Mouse (Mus musculus): ENCODE results near the gene Sap30bp.

DNA sequence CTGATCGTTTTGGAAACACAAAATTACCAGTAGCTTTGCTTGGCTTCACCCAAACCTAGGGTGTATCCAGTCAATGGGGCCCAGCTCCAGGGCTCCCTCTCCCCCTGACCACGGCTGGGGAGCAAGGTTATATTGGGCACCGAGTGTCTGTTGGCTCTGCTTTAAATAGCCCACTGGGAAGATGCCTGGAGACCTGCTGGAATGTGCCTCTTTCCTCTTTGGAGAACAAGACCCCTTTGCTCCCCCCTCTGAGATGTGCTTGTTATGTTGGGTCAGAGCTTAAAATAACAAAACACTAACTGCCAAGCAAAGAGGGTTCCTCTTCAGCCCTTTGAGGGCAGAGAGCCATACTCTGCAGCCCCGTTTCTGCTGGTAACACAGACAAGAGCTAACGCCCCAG, 30.9 kb upstream of the Sap30bp start:
- TF ChIP-seq CTCF (IDR thresholded peaks at IDR 0.05; ENCODE audit: insufficient read depth, low read depth, low read length) (no peak), POLR2A (IDR thresholded peaks at IDR 0.05; ENCODE audit: insufficient read depth, low read depth, low read length) (no peak)

Measured in olfactory bulb, adult 2 months (tissue).